Mouse (Mus musculus) lung, postnatal 14 days (tissue): ENCODE data around the gene Gm3029.
"Not testable (repeated sequence)": the region's sequence is repeated elsewhere in the genome, so short reads cannot be mapped to it uniquely, and the experiment has no call there.

Experiments
- DNase-seq: peaks from one replicate; pipeline ENCODE4 v3.0.0; 2021

The Gm3029 gene

DNA sequence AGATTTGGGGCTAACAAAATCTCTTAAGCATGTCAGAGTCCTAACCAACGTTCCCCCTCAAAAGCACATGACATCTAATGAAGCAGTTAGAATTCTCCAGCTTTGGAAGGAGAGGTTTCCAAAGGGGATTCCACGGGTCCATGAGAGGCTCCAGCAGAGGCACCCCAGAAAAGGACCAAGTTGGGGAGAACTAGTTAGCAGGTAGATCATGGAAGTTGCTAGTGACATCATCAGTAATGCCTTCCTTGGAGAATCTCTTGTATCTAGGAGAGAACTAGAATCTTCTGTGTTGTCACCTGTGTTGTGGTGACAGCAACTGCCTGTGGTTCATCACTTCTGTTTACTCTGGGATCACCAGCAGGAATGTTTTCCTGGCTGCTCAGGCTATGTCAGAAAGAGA, at the start of gene Gm3029:
TSS of gene Gm3029 (plus strand) at position 301 of the 400 bp plus-strand sequence.
- DNase-seq = not testable (repeated sequence)

DNA sequence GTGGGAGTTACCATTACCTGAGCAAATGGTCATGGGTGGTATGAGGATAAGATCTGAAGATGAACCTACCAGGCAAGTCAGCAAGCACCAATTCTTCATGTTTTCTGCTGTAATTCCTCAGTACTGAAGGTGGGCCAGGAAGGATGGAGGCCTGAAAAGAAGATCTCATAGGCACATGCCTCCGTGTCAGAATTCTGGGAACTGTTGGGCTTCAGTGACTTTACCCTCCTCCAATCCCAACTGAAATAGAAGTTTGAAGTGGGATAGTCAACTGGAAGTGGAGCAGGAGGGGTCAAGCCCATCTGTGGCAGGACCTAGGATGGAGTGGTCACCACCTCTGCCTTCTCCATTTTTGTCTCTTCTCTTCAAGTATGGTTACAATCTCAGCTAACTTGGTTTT, 47.7 kb upstream of the Gm3029 start, which contains the start of gene Gm2916:
TSS of gene Gm2916 (plus strand) at position 301 of the 400 bp plus-strand sequence.
- not testable (repeated sequence) for DNase-seq

DNA sequence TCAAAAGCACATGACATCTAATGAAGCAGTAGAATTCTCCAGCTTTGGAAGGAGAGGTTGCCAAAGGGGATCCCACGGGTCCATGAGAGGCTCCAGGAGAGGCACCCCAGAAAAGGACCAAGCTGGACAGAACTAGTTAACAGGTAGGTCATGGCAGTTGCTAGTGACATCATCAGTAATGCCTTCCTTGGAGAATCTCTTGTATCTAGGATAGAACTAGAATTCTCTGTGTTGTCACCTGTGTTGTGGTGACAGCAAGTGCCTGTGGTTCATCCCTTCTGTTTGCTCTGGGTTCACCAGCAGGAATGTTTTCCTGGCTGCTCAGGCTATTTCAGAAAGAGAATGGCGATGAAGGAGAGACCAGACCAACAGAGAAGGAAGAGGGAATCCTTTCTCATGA, 31.7 kb downstream of the Gm3029 start, which contains the start of gene Gm3095:
TSS of gene Gm3095 (plus strand) at position 301 of the 400 bp plus-strand sequence.
- not testable (repeated sequence) for DNase-seq
